Mouse (Mus musculus) heart, adult 8-10 months (tissue): ENCODE measurements around the gene Zfp764. TPM values are rescaled to one million over a fixed set of nuclear protein-coding genes. Genes with fewer than 3 reads are reported as not detected.
"Not testable (repeated sequence)": the region's sequence is repeated elsewhere in the genome, so short reads cannot be mapped to it uniquely, and the experiment has no call there.

Source experiments
- DNase-seq: peaks from one replicate; pipeline ENCODE4 v3.0.0; 2022; ENCODE audit warnings: low spot score
- total RNA-seq, 4 experiments: library from RNA; stranded (reverse); gene quantifications; 2 replicates each; pipeline ENCODE4 v1.2.4; 2022

Zfp764 gene
- 1 to 10 TPM; 2.3 to 4.4 (median 3.2) TPM for total RNA-seq

DNA sequence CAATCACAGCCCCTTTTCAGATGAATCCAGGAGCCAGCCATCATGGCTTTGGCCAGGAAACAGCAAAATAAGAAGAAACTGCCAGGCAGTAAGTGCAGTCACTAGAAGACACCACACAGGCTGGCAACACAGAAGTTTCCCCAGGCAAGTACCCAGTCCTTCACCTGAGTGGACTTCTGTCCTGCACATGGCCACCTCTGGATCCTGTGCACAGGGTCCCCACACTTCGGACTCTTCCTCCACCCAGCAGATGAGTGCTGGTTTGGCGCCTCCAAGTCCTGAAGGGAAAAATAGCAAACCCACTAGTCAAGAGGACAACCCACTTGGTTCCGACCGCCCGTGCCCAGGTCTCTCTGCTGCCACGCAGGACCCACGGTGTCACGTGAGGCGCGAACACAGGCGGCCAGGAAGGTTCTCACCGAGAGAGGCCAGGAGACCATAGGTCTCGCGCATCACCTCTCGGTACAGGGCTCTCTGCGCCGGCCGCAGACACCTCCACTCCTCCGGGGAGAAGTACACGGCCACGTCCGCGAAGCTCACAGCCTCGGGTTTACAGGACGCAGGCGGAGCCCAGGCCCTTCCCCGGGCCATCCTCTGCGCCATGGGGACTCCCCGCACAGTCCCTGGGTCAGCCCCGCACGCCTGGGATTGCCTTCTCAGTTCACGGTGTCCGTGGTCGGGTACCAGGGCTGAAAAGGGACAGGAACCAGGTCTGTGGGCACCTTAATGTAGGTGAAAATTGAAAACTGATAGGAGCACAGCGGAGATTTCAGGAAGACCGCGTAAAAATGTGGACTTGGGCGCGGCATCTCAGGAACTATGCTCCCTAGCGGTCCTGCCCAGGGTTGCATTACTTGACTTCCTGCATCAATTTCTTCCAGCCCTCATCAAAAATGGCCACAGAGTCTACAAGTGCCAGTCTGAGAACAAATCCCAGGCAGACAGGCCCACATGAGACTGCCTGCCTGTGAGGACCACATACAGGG, at the start of gene Zfp764:
Zfp764 (minus strand) TSS at position 821 of the 986 bp plus-strand sequence.
- peak; percentile 93 for DNase-seq

GRCm38 (mm10) chr7:127454905-127455304, 48.3 kb upstream of the Zfp764 start:
- no peak for DNase-seq

GRCm38 (mm10) chr7:127453056-127453455, 46.4 kb upstream of the Zfp764 start:
- DNase-seq = no peak

DNA sequence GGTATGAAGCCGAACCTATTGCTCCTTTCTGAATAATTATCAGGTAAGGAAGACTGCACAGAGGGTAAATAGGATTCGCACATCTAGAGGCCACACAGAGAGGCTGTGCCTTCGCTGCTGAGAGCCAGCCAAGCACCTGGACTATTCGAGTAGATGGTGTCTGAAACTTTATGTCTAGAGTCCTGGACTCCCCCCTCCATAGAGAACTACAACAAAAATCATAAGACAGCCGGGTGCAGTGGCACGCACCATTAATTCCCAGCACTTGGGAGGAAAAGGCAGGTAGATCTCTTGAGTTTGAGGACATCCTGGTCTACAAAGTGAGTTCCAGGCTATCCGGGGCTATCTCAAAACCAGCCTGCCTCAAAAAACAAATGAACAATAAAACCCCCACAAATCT, 43.3 kb upstream of the Zfp764 start:
- no peak for DNase-seq

GRCm38 (mm10) chr7:127448521-127449300, 42.1 kb upstream of the Zfp764 start, which contains the start of gene Zfp689:
TSS of gene Zfp689 (minus strand) at chr7:127449158.
- peak; percentile 98 for DNase-seq

- no peak for DNase-seq
Measured at GRCm38 (mm10) chr7:127443976-127444375, 37.4 kb upstream of the Zfp764 start.

DNA sequence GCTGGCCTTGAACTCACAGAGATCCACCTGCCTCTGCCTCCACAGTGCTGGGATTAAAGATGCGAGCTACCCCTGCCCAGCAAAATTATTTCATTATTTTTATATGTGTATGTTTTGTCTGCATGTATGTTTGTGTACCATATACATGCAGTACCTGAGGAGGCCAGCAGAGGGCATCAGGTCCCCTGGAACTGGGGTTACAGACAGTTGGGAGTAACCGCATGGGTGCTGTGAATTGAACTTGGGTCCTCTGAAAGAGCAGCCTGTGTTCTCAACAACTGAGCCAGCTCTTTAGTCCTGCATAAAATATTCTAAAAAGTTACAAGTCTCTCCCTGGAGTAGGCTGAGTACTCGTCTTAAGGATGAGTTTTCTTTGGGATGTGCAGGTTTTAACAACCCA, 31.1 kb upstream of the Zfp764 start:
- DNase-seq = no peak

DNA sequence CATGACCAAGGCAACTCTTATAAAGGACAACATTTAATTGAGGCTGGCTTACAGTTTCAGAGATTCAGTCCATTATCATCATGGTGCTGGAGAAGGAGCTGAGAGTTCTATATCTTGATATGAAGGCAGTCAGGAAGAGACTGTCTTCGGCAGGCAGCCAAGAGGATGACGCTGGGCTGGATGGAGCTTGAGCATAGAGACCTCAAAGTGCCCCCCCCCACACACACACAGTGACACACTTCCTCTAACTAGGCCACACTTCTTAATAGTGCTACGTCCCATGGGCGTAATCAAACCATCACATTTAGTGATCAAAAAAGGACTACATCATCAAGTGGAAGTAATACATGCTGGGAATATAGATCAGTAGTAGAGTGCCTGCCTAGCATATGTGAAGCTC, 28.6 kb upstream of the Zfp764 start:
- DNase-seq = no peak

DNA sequence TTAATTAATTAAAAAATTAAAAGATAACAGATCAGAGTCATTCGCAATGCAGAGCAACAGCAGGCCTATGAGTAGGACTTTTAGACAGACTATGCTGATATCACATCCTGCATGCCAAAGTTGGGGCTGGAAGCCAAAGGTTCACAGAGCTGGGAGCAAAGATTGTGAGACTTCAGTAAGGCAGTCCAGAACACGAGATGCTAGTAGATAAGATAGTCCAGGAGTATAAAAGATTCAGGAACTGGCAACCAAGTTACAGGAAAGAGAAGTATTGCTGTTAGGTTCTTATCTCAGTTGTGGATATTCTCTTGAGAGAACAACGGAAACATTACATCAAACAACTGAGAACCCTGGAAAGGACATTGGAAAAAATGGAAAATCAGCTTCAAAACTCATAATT, 19.7 kb upstream of the Zfp764 start:
- peak; percentile 62 for DNase-seq

GRCm38 (mm10) chr7:127425911-127426310, 19.3 kb upstream of the Zfp764 start:
- no peak for DNase-seq

DNA sequence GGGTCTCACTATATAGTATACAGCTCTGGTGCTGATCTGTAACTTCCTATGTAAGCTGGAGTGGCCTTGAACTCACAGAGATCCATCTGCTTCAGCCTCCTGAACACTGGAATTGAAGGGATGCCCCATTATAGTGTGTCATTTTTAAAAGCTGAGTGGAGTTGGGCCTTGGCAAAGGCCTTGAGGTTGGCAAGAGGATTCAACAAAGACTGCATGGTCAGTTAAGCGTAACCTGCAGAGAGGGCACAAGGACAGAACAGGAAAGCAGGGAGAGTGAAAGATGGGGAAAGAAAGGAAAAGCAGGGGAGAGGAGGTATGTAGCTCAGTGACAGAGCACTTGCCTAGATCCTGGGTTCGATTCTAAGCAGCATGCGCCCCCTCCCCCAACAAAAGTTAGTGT, 18.7 kb upstream of the Zfp764 start:
- DNase-seq = no peak

GRCm38 (mm10) chr7:127422247-127422646, 15.6 kb upstream of the Zfp764 start:
- no peak for DNase-seq

DNA sequence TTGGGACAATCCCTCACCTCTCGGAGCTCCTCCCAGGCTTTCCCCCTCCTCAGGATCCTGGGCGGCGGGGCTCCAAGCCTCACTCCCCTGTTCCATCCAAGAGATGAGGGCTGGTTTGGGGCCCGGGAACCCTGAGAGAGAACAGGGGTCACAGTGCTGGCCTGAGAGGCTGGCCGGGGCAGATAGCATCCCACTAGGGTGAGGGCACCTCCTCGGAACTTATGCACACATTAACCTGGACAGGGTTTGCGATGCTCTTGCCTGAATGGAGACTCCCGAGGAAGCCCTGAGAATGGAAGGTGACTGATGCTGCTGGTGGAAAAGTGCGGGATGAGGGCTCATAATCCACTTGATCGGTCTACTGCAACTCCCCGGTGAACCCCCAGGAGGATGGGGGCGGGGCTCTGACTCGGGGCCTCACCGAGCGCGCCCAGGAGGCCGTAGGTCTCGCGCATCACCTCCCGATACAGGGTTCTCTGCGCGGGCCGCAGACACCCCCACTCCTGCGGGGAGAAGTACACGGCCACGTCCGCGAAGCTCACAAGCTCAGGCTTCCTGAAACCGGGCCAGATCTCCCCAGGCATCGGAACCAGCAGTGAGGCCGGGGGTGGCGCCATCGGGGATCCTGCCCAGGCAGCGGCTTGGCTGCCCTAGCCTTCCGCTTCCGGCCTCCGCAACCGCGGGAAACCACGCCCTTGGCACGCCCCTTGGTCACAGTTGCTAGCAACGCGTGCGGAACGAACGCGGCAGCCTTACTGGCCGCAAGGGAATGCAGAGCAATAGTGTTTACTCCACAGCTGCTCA, 15.0 kb upstream of the Zfp764 start, which contains the start of gene Zfp688:
Zfp688 (minus strand) TSS at position 681 of the 804 bp plus-strand sequence.
- DNase-seq = peak; percentile 96

GRCm38 (mm10) chr7:127411418-127411817, 4.8 kb upstream of the Zfp764 start:
- no peak for DNase-seq

DNA sequence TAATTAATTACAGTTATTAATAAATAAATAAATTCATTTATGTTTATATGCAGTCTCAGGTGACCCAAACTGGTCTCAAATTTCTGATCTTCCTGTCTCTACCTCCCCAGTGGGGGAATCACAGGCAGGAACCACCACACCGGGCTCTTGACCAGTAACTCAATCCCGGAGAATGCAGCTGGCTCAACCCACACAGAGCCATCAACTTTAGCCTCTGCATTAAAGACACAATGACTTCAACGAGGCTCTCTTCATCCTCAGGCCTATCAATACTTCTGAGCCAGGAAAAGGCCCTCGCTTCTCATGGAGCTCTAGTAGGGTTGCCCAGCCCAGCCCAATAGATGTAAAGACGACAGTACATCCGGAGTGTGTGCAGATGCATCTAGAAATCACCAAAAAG, 2.5 kb downstream of the Zfp764 start:
- not testable (repeated sequence) for DNase-seq

DNA sequence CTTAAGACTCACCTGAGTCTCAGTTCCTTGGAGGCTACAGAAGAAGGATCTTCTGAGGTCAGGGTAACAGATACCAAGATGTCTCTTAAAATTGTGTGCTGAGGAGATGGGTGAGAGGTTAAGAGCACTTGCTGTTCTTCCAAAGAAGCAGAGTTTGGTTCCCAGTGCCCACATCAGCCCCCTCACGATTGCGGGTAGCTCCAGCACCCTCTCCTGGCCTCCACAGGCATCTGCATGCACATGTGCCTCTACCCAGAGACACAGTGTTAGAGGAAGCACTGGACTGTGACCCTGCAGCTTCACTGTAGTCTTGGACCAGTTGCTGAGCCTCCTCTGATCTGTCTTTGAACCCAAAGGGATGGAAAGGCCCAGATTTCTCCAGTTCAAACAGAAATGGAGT, 3.6 kb downstream of the Zfp764 start:
- DNase-seq = no peak

GRCm38 (mm10) chr7:127400355-127400754, 6.3 kb downstream of the Zfp764 start:
- DNase-seq = no peak

DNA sequence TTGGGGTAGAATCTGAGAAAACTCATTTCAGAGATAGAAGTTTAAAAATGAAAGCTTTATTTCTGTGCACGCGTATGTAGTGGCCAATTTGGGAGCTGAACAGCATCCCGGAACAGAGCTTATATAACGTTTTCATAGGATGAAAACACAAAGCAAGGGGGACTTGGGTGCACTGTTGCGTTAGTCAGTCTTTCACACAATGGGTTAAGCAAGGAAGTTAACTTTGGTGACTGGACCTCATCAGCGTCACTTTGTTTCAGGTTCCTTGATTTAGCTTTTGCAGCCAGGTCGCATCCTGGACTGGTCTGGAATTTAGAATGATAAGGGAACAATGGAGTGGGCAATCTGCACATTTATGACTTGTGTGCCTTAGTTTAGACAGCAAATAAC, 12.7 kb downstream of the Zfp764 start:
- DNase-seq = no peak

DNA sequence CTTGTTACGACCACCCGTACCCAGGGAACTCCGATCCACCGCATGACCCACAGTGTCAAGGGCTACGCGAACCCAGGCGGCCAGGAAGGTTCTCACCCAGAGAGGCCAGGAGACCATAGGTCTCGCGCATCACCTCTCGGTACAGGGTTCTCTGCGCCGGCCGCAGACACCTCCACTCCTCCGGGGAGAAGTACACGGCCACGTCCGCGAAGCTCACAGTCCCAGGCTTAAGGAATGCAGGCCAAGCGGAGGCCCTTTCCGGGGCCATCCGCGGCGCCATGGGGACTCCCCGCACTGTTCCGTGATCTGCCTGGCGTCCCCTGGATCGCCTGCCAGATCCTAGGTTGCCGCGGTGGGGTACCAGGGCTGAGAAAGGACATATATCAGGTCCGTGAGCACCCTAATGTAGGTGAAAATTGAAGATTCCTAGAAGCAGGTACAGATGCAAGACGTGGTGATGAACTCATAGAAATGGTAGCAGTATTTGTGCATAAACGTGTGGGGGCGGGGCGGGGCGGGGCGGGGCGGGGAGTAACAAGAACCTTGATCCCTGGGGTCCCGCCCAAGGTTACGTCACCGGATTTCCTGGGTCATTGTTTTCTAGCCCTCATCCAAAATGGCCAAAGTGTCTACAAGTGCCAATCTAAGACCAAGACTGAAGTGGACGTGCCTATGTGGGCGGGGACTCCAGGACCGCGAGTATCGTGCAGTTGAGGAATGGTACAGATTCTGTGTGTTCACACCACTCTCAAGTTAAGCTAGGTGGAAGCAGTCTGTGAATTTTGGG, 13.3 kb downstream of the Zfp764 start, which contains the start of gene E430018J23Rik:
E430018J23Rik (minus strand) TSS at position 473 of the 787 bp plus-strand sequence.
- DNase-seq = peak; percentile 100

DNA sequence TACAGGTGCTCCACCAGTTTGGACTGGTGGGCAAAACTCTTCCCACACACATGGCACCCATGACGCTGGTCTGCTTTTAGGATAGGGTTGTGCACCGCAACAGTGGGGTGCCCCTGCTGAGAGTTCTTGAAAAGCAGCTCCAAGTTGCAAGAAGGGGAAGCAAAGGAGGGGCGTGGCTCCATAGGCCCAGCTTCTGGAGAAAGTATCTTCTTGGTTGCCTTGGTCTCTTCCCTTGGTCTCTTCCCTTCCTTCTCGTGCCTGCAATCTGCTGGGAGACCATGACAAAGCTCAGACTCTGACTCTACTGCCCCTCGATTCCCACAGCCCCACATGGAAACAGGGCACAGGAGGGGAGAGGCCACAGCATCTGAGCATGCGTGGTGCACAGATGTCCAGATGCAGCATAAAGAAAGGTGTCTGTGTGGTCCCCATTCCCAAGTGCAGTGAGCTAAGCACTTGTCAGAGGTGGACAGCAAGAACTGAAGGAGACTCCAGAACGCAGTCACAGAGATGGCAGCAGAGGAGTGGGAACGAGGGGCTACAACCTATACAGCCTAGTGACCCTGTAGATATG, 14.3 kb downstream of the Zfp764 start:
- no peak for DNase-seq
